Mouse (Mus musculus): ENCODE results near the gene Apoa2.
"Not testable (repeated sequence)": the region's sequence is repeated elsewhere in the genome, so short reads cannot be mapped to it uniquely, and the experiment has no call there.

Apoa2 gene

DNA sequence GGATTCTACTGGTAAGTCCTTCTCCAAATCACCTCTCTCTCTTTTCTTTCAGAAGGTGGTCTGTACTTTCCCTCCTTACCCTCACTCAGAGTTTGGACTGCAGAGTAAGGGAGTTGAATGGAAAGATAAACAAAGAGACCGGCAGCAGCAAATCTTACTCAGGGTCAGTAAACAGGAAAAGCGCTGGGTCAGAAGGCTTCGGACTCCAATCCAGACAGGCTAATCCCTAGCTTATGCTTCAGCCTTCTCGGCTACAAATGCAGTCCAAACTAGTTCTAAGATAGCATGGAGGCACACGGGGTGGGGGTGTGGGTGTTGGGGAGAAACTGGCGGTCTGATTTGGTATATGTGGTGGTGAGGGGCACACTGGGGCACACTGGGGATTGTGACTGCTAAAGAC lies 12.6 kb downstream of the Apoa2 start:
- DNase-seq: no peak

- peak; percentile 71 to 75 for DNase-seq
Measured at GRCm38 (mm10) chr1:171238463-171238862, 13.6 kb downstream of the Apoa2 start.

- DNase-seq: no peak
Measured at GRCm38 (mm10) chr1:171239992-171240744, 15.3 kb downstream of the Apoa2 start.

- no peak for DNase-seq
Measured at GRCm38 (mm10) chr1:171240911-171241310, 16.1 kb downstream of the Apoa2 start.

GRCm38 (mm10) chr1:171241952-171242351 lies 17.1 kb downstream of the Apoa2 start:
- not testable (repeated sequence) for DNase-seq

- DNase-seq: no peak
Measured at GRCm38 (mm10) chr1:171245353-171245752, 20.5 kb downstream of the Apoa2 start.

GRCm38 (mm10) chr1:171246709-171247452 lies 22.0 kb downstream of the Apoa2 start:
- DNase-seq: peak; percentile 99

- DNase-seq: no peak
Measured at GRCm38 (mm10) chr1:171247453-171247841, 22.6 kb downstream of the Apoa2 start.

DNA sequence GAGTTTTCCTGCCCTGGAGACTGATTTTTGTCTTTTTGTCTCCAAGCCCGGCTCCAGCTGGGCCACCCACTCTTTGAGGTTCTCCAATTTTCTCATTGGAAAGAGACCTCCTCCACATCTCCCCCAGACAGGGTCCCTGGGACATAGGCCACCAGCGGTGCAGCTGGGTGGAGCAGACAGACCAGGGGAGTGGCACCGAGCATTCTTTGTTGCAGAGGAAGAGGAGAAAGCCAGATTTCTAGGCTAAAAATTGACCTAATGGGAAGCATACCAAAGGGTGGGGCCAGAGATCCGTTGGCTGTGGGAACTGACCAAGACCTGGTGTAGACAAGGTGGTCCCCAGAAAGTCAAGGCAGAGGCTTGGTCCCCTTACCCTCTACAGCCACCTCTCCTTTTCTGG lies 23.1 kb downstream of the Apoa2 start:
- DNase-seq: no peak

GRCm38 (mm10) chr1:171248386-171249226 lies 23.8 kb downstream of the Apoa2 start:
- DNase-seq: peak in 1 of 2 experiments; percentile 26

GRCm38 (mm10) chr1:171249913-171250600 lies 25.2 kb downstream of the Apoa2 start, which contains the start of gene Adamts4:
Gene Adamts4, plus strand, starts transcription at chr1:171250421.
- DNase-seq: peak; percentile 66 to 69

- peak; percentile 70 to 79 for DNase-seq
Measured at GRCm38 (mm10) chr1:171250680-171251593, 26.1 kb downstream of the Apoa2 start, which contains the start of gene Ndufs2. Gene Ndufs2, minus strand, starts transcription at chr1:171251388.

DNA sequence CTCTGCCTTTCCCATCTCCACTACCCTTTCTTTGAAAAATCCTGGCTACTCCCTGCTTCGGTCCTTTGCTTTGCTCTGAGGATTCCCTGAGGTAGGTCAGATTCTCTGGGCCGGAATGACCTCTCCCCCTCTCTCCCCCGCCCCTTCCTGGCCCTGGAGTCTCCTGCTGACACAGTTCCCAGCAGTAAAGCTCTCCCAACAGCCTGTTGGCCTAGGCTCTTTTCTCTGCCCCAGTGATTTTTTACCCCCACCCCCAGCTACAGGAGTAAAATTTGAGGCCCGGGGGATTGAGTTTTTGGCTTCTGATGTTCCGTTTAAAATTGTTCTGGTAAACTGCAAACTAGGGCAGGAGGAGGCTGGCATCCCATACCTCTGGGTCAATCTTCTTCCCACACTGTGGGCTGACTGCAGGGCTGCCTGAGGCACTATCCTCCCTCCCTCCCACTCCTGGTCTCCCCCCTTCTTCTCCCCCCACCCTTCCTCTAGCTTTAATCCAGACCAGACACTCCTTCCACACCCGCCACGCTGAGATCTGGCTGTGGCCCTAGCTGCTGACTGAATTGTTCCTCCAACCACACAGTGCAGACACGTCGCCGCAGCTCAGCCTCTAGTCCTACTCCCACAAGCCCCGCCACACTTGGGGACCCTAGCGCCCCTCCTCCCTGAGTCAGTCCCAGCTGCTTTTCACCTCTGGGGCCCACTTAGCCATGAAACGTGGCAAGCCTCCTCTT lies 26.9 kb downstream of the Apoa2 start:
- peak; percentile 58 to 68 for DNase-seq

- DNase-seq: peak; percentile 70 to 74
Measured at GRCm38 (mm10) chr1:171252415-171252814, 27.6 kb downstream of the Apoa2 start.

GRCm38 (mm10) chr1:171256095-171256818 lies 31.4 kb downstream of the Apoa2 start:
- peak in 1 of 2 experiments; percentile 14 for DNase-seq

GRCm38 (mm10) chr1:171256937-171257548 lies 32.2 kb downstream of the Apoa2 start:
- DNase-seq: peak; percentile 83 to 87

DNA sequence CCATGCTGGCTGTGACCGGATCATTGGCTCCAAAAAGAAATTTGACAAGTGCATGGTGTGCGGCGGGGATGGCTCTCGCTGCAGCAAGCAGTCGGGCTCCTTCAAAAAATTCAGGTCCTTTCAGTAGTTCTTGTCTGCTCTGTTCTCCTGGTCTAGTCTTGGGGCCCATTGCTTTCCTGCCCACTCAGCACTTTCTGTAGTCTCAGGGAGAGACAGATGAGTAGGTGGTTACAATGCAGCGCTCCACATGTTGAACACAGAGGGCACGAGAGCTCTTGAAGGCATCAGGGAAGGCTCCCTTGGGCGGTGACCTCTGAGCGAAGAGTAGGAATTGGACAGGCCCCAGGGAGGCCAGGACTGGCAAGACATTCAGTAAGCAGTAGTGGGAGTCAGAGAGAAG lies 32.9 kb downstream of the Apoa2 start:
- DNase-seq: no peak

DNA sequence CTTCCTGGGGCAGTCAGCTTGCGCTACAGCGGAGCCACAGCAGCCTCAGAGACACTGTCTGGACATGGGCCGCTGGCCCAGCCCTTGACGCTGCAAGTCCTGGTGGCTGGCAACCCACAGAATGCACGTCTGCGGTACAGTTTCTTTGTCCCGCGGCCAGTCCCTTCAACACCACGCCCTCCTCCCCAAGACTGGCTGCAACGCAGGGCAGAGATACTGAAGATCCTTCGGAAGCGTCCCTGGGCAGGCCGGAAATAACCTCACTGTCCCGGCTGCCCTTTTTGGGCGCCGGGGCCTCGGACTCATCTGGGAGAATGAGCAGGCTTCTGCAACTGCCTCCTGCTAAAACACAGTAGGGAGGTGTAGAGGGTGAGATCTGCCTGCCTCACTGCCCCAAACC lies 34.1 kb downstream of the Apoa2 start:
- no peak for DNase-seq

DNA sequence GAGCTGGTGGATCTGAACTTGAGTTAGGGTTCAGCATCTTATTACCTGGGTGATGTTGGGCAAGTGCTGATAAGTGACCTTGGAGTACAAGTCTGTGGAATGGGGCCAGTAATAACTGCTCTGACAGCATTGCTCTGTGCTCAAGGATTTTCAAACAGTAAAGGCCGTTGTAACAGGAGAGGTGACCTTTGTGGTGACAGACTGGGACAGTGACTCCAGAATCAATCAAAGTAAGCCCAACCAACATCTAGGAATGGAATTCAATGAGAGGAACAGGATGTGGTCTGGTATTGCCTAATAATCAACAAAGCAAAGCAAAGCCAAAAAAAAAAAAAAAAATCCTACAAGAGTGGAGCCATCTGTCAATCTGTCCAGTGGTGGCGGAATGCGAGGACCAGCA lies 35.5 kb downstream of the Apoa2 start:
- DNase-seq: no peak
